Mouse (Mus musculus): ENCODE results near the gene Gm10721. TPM values are rescaled to one million over a fixed set of nuclear protein-coding genes. Genes with fewer than 3 reads are reported as not detected.
"Not testable (repeated sequence)": the region's sequence is repeated elsewhere in the genome, so short reads cannot be mapped to it uniquely, and the experiment has no call there.

Gene Gm10721
- polyA plus RNA-seq, 1 experiment from 2014 or later, result not detected

DNA sequence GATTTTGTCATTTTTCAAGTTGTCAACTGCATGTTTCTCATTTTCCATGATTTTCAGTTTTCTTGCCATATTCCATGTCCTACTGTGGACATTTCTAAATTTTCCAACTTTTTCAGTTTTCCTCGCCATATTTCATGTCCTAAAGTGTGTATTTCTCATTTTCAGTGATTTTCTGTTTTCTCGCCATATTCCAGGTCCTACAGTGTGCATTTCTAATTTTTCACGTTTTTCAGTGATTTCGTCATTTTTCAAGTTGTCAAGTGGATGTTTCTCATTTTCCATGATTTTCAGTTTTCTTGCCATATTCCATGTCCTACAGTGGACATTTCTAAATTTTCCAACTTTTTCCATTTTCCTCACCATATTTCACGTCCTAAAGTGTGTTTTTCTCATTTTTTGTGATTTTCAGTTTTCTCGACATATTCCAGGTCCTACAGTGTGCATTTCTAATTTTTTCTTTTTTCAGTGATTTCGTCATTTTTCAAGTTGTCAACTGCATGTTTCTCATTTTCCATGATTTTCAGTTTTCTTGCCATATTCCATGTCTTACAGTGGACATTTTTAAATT lies 802 bp upstream of the Gm10721 start:
- 85% methylated on average over 2 of the region's 7 CpGs for WGBS
- not testable (repeated sequence) for H3K27ac ChIP-seq (ENCODE audit: low read length)

GRCm38 (mm10) chr9:3015354-3015753 lies 2.4 kb downstream of the Gm10721 start, which contains the start of gene Gm10720:
Gene Gm10720 (plus strand): TSS chr9:3015654.
- H3K27me3 ChIP-seq (replicated peaks; ENCODE audit: control insufficient read depth, insufficient read depth, low read length); H3K27ac ChIP-seq (ENCODE audit: low read length); H3K9me3 ChIP-seq (ENCODE audit: control insufficient read depth, low read length); H3K4me2 ChIP-seq (ENCODE audit: low read length); H3K9ac ChIP-seq (replicated peaks; ENCODE audit: low read depth, low read length); ATAC-seq; H3K36me3 ChIP-seq (ENCODE audit: control insufficient read depth, insufficient read depth); H3K4me3 ChIP-seq (replicated peaks; ENCODE audit: low read length); H3K4me1 ChIP-seq (replicated peaks; ENCODE audit: control insufficient read depth, insufficient read depth, low read length): not testable (repeated sequence)
- 65% methylated on average over 4 of the region's 9 CpGs for WGBS

More for the DNA sequence above, 802 bp upstream of the Gm10721 start:
- H3K27me3 ChIP-seq (replicated peaks; ENCODE audit: control insufficient read depth, insufficient read depth, low read length); H3K4me3 ChIP-seq (replicated peaks; ENCODE audit: low read length); H3K9me3 ChIP-seq (ENCODE audit: control insufficient read depth, low read length); H3K9ac ChIP-seq (replicated peaks; ENCODE audit: low read depth, low read length); ATAC-seq; H3K4me2 ChIP-seq (ENCODE audit: low read length); H3K36me3 ChIP-seq (ENCODE audit: control insufficient read depth, insufficient read depth); H3K4me1 ChIP-seq (replicated peaks; ENCODE audit: control insufficient read depth, insufficient read depth, low read length): not testable (repeated sequence)

DNA sequence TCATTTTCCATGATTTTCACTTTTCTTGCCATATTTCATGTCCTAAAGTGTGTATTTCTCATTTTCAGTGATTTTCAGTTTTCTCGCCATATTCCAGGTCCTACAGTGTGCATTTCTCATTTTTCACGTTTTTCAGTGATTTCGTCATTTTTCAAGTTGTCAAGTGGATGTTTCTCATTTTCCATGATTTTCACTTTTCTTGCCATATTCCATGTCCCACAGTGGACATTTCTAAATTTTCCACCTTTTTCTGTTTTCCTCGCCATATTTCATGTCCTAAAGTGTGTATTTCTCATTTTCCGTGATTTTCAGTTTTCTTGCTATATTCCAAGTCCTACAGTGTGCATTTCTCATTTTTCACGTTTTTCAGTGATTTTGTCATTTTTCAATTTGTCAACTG lies 3.0 kb downstream of the Gm10721 start:
- WGBS, result 78% methylated on average over 4 of the region's 6 CpGs

DNA sequence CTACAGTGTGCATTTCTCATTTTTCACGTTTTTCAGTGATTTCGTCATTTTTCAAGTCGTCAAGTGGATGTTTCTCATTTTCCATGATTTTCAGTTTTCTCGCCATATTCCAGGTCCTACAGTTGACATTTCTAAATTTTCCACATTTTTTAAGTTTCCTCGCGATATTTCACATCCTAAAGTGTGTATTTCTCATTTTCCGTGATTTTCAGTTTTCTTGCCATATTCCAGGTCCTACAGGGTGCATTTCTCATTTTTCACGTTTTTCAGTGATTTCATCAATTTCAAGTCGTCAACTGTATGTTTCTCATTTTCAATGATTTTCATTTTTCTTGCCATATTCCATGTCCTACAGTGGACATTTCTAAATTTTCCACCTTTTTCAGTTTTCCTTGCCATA lies 4.2 kb downstream of the Gm10721 start, which contains the start of gene Gm10719:
Gene Gm10719, plus strand, starts transcription at position 301 of the 400 bp plus-strand sequence.
- H3K4me3 ChIP-seq (replicated peaks; ENCODE audit: low read length); H3K27me3 ChIP-seq (replicated peaks; ENCODE audit: control insufficient read depth, insufficient read depth, low read length); H3K36me3 ChIP-seq (ENCODE audit: control insufficient read depth, insufficient read depth); H3K4me1 ChIP-seq (replicated peaks; ENCODE audit: control insufficient read depth, insufficient read depth, low read length); H3K9ac ChIP-seq (replicated peaks; ENCODE audit: low read depth, low read length); H3K4me2 ChIP-seq (ENCODE audit: low read length); H3K27ac ChIP-seq (ENCODE audit: low read length); ATAC-seq; H3K9me3 ChIP-seq (ENCODE audit: control insufficient read depth, low read length): not testable (repeated sequence)
- 100% methylated on average over 1 of the region's 9 CpGs for WGBS

More for the DNA sequence above, 3.0 kb downstream of the Gm10721 start:
- H3K9ac ChIP-seq (replicated peaks; ENCODE audit: low read depth, low read length); H3K4me3 ChIP-seq (replicated peaks; ENCODE audit: low read length); H3K36me3 ChIP-seq (ENCODE audit: control insufficient read depth, insufficient read depth); H3K27ac ChIP-seq (ENCODE audit: low read length); ATAC-seq; H3K9me3 ChIP-seq (ENCODE audit: control insufficient read depth, low read length); H3K4me1 ChIP-seq (replicated peaks; ENCODE audit: control insufficient read depth, insufficient read depth, low read length); H3K4me2 ChIP-seq (ENCODE audit: low read length); H3K27me3 ChIP-seq (replicated peaks; ENCODE audit: control insufficient read depth, insufficient read depth, low read length): not testable (repeated sequence)

DNA sequence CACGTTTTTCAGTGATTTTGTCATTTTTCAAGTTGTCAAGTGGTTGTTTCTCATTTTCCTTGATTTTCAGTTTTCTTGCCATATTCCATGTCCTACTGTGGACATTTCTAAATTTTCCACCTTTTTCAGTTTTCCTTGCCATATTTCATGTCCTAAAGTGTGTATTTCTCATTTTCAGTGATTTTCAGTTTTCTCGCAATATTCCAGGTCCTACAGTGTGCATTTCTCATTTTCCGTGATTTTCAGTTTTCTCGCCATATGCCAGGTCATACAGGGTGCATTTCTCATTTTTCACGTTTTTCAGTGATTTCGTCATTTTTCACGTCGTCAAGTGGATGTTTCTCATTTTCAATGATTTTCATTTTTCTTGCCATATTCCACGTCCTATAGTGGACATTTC lies 6.0 kb downstream of the Gm10721 start:
- not testable (repeated sequence) for H3K4me3 ChIP-seq (replicated peaks; ENCODE audit: low read length); H3K4me1 ChIP-seq (replicated peaks; ENCODE audit: control insufficient read depth, insufficient read depth, low read length); H3K27me3 ChIP-seq (replicated peaks; ENCODE audit: control insufficient read depth, insufficient read depth, low read length); H3K9ac ChIP-seq (replicated peaks; ENCODE audit: low read depth, low read length); H3K4me2 ChIP-seq (ENCODE audit: low read length); H3K9me3 ChIP-seq (ENCODE audit: control insufficient read depth, low read length); H3K27ac ChIP-seq (ENCODE audit: low read length); ATAC-seq; H3K36me3 ChIP-seq (ENCODE audit: control insufficient read depth, insufficient read depth)
- 69% methylated on average over 9 of the region's 9 CpGs for WGBS

GRCm38 (mm10) chr9:3019835-3020727 lies 7.1 kb downstream of the Gm10721 start:
- H3K4me3 ChIP-seq (replicated peaks; ENCODE audit: low read length); H3K27ac ChIP-seq (ENCODE audit: low read length); ATAC-seq; H3K9ac ChIP-seq (replicated peaks; ENCODE audit: low read depth, low read length); H3K9me3 ChIP-seq (ENCODE audit: control insufficient read depth, low read length); H3K4me2 ChIP-seq (ENCODE audit: low read length); H3K27me3 ChIP-seq (replicated peaks; ENCODE audit: control insufficient read depth, insufficient read depth, low read length); H3K4me1 ChIP-seq (replicated peaks; ENCODE audit: control insufficient read depth, insufficient read depth, low read length); H3K36me3 ChIP-seq (ENCODE audit: control insufficient read depth, insufficient read depth): not testable (repeated sequence)
- WGBS, result 75% methylated on average over 11 of the region's 19 CpGs

GRCm38 (mm10) chr9:3022316-3023008 lies 9.5 kb downstream of the Gm10721 start:
- H3K27me3 ChIP-seq (replicated peaks; ENCODE audit: control insufficient read depth, insufficient read depth, low read length); H3K4me3 ChIP-seq (replicated peaks; ENCODE audit: low read length); H3K36me3 ChIP-seq (ENCODE audit: control insufficient read depth, insufficient read depth); ATAC-seq; H3K4me2 ChIP-seq (ENCODE audit: low read length); H3K9me3 ChIP-seq (ENCODE audit: control insufficient read depth, low read length); H3K9ac ChIP-seq (replicated peaks; ENCODE audit: low read depth, low read length); H3K27ac ChIP-seq (ENCODE audit: low read length); H3K4me1 ChIP-seq (replicated peaks; ENCODE audit: control insufficient read depth, insufficient read depth, low read length): not testable (repeated sequence)
- 77% methylated on average over 9 of the region's 13 CpGs for WGBS

DNA sequence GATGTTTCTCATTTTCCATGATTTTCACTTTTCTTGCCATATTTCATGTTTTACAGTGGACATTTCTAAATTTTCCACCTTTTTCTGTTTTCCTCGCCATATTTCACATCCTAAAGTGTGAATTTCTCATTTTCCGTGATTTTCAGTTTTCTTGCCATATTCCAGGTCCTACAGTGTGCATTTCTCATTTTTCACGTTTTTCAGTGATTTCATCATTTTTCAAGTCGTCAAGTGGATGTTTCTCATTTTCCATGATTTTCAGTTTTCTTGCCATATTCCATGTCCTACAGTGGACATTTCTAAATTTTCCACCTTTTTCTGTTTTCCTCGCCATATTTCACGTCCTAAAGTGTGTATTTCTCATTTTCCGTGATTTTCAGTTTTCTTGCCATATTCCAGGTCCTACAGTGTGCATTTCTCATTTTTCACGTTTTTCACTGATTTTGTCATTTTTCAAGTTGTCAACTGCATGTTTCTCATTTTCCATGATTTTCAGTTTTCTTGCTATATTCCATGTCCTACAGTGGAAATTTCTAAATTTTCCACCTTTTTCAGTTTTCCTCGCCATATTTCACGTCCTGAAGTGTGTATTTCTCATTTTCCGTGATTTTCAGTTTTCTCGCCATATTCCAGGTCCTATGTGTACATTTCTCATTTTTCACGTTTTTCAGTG lies 10.5 kb downstream of the Gm10721 start, which contains the start of gene Gm10718:
Gene Gm10718, plus strand, starts transcription at position 236 of the 673 bp plus-strand sequence.
- not testable (repeated sequence) for H3K27me3 ChIP-seq (replicated peaks; ENCODE audit: control insufficient read depth, insufficient read depth, low read length)
- 74% methylated on average over 9 of the region's 13 CpGs for WGBS

More for the DNA sequence above, 10.5 kb downstream of the Gm10721 start, which contains the start of gene Gm10718:
- not testable (repeated sequence) for H3K4me3 ChIP-seq (replicated peaks; ENCODE audit: low read length); H3K4me2 ChIP-seq (ENCODE audit: low read length); H3K9me3 ChIP-seq (ENCODE audit: control insufficient read depth, low read length); H3K27ac ChIP-seq (ENCODE audit: low read length); H3K36me3 ChIP-seq (ENCODE audit: control insufficient read depth, insufficient read depth); H3K9ac ChIP-seq (replicated peaks; ENCODE audit: low read depth, low read length); ATAC-seq; H3K4me1 ChIP-seq (replicated peaks; ENCODE audit: control insufficient read depth, insufficient read depth, low read length)

All from forebrain, embryonic 16.5 days (tissue).